ENCODE assay signal across 27 mouse cellular contexts in the genomic region with DNA sequence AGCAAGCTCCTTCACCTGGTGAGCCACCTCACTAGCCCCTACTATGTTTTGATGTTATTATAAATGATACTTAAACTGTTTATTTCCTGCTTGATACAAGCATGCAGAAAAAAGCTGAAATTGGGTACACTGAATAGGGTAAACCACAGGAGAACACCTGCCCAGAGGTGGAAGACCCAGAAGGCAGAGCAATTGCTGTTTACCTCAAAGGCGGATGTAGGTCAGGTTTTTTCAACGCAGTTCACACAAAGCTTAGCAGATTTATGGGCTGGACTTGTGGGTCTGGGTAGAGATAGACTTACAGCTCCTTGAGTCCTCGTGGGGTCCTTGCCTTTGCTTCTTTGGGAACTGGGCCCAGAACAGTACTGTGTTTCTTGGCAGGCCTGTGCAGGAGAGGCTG. TPM values are rescaled to one million over a fixed set of nuclear protein-coding genes. Genes with fewer than 3 reads are reported as not detected.
"Had no signal": no experiment of that assay in that cellular context is flagged by ENCODE, and none has a peak within 500 bp of the region (broad histone marks: within the 10 kb centered on the region; RNA-seq: fewer than 3 reads in every experiment).

No protein-coding gene starts in this region.

- H3K36me3 ChIP-seq: limb, embryonic 10.5 days; limb, embryonic 13.5 days; liver, embryonic 12.5 days; liver, embryonic 15.5 days; lung, embryonic 15.5 days; midbrain, embryonic 10.5 days; midbrain, embryonic 13.5 days had no signal

- H3K4me3 ChIP-seq: limb, embryonic 10.5 days; limb, embryonic 13.5 days; liver, embryonic 12.5 days; liver, embryonic 15.5 days; lung, embryonic 15.5 days; megakaryocyte, embryonic 14.5 days; midbrain, embryonic 10.5 days; midbrain, embryonic 13.5 days; myocyte had no signal

- ATAC-seq: intestine, embryonic 16.5 days; liver, embryonic 12.5 days; midbrain, embryonic 13.5 days; midbrain, embryonic 16.5 days had no signal

- DNase-seq: kidney, adult 18-20 months; kidney, postnatal 10 days; kidney, postnatal 36 days; layer of hippocampus, postnatal 36 days; liver; lung, adult 18-20 months; lung, postnatal 10 days; lung, postnatal 36 days had no signal

- H3K4me1 ChIP-seq: limb, embryonic 10.5 days; limb, embryonic 13.5 days; liver, embryonic 12.5 days; liver, embryonic 15.5 days; lung, embryonic 15.5 days; midbrain, embryonic 10.5 days; midbrain, embryonic 13.5 days had no signal

- H3K27ac ChIP-seq: limb, embryonic 10.5 days; limb, embryonic 13.5 days; liver, embryonic 12.5 days; liver, embryonic 15.5 days; lung, embryonic 15.5 days; midbrain, embryonic 10.5 days; midbrain, embryonic 13.5 days had no signal

- H3K4me2 ChIP-seq: limb, embryonic 13.5 days; liver, embryonic 12.5 days; liver, embryonic 15.5 days; lung, embryonic 15.5 days; midbrain, embryonic 13.5 days had no signal

- H3K9me3 ChIP-seq: limb, embryonic 10.5 days; limb, embryonic 13.5 days; liver, embryonic 12.5 days; liver, embryonic 15.5 days; lung, embryonic 15.5 days; midbrain, embryonic 10.5 days; midbrain, embryonic 13.5 days had no signal

- H3K27me3 ChIP-seq: limb, embryonic 13.5 days; lung, embryonic 15.5 days had no signal

- H3K9ac ChIP-seq: limb, embryonic 13.5 days; liver, embryonic 12.5 days; liver, embryonic 15.5 days; lung, embryonic 15.5 days; midbrain, embryonic 13.5 days had no signal

RNA-seq across cellular contexts. Expression of gene Cd3e, which starts 6.4 kb away (rescaled TPM):
- total RNA-seq: layer of hippocampus, postnatal 10 days; layer of hippocampus, postnatal 36 days; left cerebral cortex, postnatal 25 days had no signal
- polyA plus RNA-seq: kidney, embryonic 14.5 days; limb, embryonic 10.5 days; limb, embryonic 13.5 days; liver, embryonic 12.5 days; liver, embryonic 15.5 days; midbrain, embryonic 10.5 days; midbrain, embryonic 13.5 days; midbrain, embryonic 16.5 days; myocyte; neural tube, embryonic 11.5 days had no signal

RNA-seq across cellular contexts. Expression of gene Mpzl2, which starts 23.8 kb away (rescaled TPM):
- total RNA-seq: monocyte, adult 5-6 weeks had no signal
- polyA plus RNA-seq: myocyte; neural tube, embryonic 14.5 days had no signal

RNA-seq across cellular contexts. Expression of gene Cd3d, which starts 34.3 kb away (rescaled TPM):
- total RNA-seq: layer of hippocampus, adult 8-10 months; layer of hippocampus, postnatal 10 days; layer of hippocampus, postnatal 36 days; left cerebral cortex, postnatal 25 days had no signal
- polyA plus RNA-seq: intestine, embryonic 16.5 days; kidney, embryonic 14.5 days; limb, embryonic 10.5 days; limb, embryonic 13.5 days; liver, embryonic 12.5 days; midbrain, embryonic 10.5 days; midbrain, embryonic 13.5 days; midbrain, embryonic 16.5 days; myocyte; neural tube, embryonic 11.5 days; neural tube, embryonic 14.5 days had no signal

RNA-seq across cellular contexts. Expression of gene Cd3g, which starts 35.6 kb away (rescaled TPM):
- total RNA-seq: layer of hippocampus, postnatal 10 days; layer of hippocampus, postnatal 36 days; left cerebral cortex, postnatal 25 days had no signal
- polyA plus RNA-seq: kidney, embryonic 14.5 days; limb, embryonic 10.5 days; liver, embryonic 12.5 days; midbrain, embryonic 10.5 days; midbrain, embryonic 13.5 days; midbrain, embryonic 16.5 days; neural tube, embryonic 11.5 days; neural tube, embryonic 14.5 days; testis, adult 2 months had no signal
